Mouse (Mus musculus): ENCODE data around the gene C2cd4c. TPM values are rescaled to one million over a fixed set of nuclear protein-coding genes. Genes with fewer than 3 reads are reported as not detected.

C2cd4c gene
- not detected in 2 replicates for polyA plus RNA-seq (2016; fragmentation: Nextera tagmentation; extraction: Ambion mirVana)

DNA sequence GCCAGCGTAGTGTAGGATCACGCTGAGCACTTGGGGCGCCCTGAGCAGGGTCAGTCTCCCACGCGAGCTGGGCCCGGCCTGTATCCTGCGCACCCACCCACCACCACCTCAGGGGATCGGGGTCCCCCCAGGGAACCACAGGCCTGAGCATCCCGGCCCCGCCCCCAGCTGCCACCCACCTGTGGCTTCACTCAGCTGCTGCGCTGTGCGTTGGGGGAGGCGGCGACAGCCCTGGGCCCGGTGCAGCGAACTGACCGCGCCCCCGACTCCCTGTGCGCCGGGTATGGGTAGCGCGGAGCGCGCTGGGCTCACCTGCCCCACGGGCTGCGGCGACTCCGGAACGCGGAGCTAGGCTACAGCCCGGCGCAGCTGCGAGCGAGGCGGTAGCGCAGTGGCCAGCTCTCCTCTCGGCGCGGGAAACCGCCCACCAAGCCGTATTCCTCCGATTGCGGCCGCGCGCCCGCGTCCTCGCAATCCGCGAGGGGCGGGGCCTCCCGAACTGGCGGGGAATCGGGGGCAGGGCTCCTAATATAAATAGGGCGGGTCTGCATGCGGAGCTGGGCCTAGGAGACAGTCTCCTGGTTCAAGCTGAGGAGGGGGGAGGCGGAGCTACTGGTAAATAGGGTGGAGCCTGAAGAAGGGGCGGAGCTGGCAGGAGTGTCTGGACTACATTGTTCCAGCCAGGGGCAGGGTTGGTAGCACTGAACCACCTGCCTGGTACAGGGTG is at the start of gene C2cd4c:
Gene C2cd4c (minus strand): TSS at position 448 of the 727 bp plus-strand sequence.
- Histone ChIP-seq H3K36me3 (no peaks in the 10 kb centered on the region), H3K4me2 (peak within 1 kb of the TSS; percentile 87), H3K9me3 (replicated peaks) (no peaks in the 10 kb centered on the region), H3K4me1 (peaks cover 20% of the 10 kb centered on the region), H3K9ac (peak within 1 kb of the TSS; percentile 60), H3K27me3 (replicated peaks) (peaks cover 61% of the 10 kb centered on the region), H3K4me3 (peak within 1 kb of the TSS; percentile 59), H3K27ac (no peak within 1 kb of the TSS)
- WGBS (ENCODE audit: insufficient replicate concordance), result 1% methylated on average over 60 of the region's 60 CpGs
- peak; percentile 75 for ATAC-seq

DNA sequence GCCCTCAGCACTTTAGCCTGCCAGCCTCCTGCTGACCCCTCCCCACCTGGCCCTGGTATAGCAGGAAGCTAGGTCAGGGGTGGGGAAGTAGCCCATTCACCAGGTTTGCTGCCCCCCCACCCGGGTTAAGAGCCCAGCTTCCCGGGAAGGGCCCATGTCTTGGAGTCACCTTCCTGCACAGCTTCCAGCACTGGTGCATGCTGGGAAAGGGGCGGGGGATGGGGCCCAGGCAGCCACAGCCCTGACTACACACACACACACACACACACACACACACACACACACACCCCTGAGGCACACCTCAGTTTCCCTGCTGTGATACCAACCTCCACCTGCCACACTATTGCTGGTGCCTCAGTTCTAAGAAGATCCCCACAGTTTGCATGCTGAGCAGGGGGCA is 48.0 kb upstream of the C2cd4c start:
- 43% methylated on average over 3 of the region's 3 CpGs for whole genome bisulfite sequencing (ENCODE audit: insufficient replicate concordance)
- ATAC-seq, result no peak
- Histone ChIP-seq H3K27me3 (replicated peaks) (0 out of 2 replicates have a peak, but pooled peaks cover 8% of the 10 kb centered on the region), H3K4me1 (peaks cover 10% of the 10 kb centered on the region; the same call in 1 of the 2 replicates), H3K27ac (no peak overlapping the region), H3K4me3 (no peak overlapping the region), H3K4me2 (no peak overlapping the region), H3K36me3 (no peaks in the 10 kb centered on the region), H3K9ac (no peak overlapping the region), H3K9me3 (replicated peaks) (no peaks in the 10 kb centered on the region)

DNA sequence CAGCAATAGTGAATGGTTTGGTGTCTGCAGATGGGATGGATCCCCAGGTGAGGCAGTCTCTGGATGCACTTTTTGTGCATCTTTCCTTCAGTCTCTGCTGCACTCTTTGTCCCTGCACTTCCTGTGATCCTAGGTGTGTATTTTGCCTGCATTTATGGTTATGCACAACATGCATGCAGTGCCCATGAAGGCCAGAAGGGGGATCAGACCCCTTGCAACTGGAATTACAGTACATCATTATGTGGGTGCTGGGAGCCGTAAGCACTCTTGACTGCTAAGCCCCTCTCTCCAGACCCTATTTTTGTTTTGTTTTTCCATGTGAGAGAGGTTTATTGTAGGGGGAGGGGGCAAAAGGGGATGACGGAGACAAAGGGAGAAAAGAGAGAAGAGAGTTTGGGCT is 46.5 kb upstream of the C2cd4c start:
- no peak for ATAC-seq
- WGBS (ENCODE audit: insufficient replicate concordance), result 67% methylated on average over 2 of the region's 2 CpGs

GRCm38 (mm10) chr10:79658829-79659228 is 45.0 kb upstream of the C2cd4c start:
- ATAC-seq, result no peak

More for the DNA sequence above, 46.5 kb upstream of the C2cd4c start:
- Histone ChIP-seq H3K4me1 (peaks cover 10% of the 10 kb centered on the region; the same call in 1 of the 2 replicates), H3K9ac (no peak overlapping the region), H3K4me2 (no peak overlapping the region), H3K36me3 (no peaks in the 10 kb centered on the region), H3K27me3 (replicated peaks) (0 out of 2 replicates have a peak, but pooled peaks cover 11% of the 10 kb centered on the region), H3K9me3 (replicated peaks) (no peaks in the 10 kb centered on the region), H3K27ac (no peak overlapping the region), H3K4me3 (no peak overlapping the region)

GRCm38 (mm10) chr10:79654946-79655395 is 41.1 kb upstream of the C2cd4c start:
- 40% methylated on average over 1 of the region's 1 CpGs for WGBS (ENCODE audit: insufficient replicate concordance)
- ATAC-seq, result no peak
- Histone ChIP-seq H3K27me3 (replicated peaks) (peaks cover 16% of the 10 kb centered on the region; the same call in 1 of the 2 replicates), H3K36me3 (no peaks in the 10 kb centered on the region), H3K9me3 (replicated peaks) (no peaks in the 10 kb centered on the region), H3K9ac (no peak overlapping the region), H3K4me3 (no peak overlapping the region), H3K27ac (no peak overlapping the region), H3K4me1 (no peaks in the 10 kb centered on the region), H3K4me2 (no peak overlapping the region)

More at GRCm38 (mm10) chr10:79658829-79659228, 45.0 kb upstream of the C2cd4c start:
- Histone ChIP-seq H3K27ac (no peak overlapping the region), H3K27me3 (replicated peaks) (peaks cover 12% of the 10 kb centered on the region; the same call in 1 of the 2 replicates), H3K36me3 (no peaks in the 10 kb centered on the region), H3K4me3 (no peak overlapping the region), H3K4me2 (no peak overlapping the region), H3K9me3 (replicated peaks) (no peaks in the 10 kb centered on the region), H3K4me1 (peaks cover 10% of the 10 kb centered on the region; the same call in 1 of the 2 replicates), H3K9ac (no peak overlapping the region)
- 19% methylated on average over 4 of the region's 4 CpGs for WGBS (ENCODE audit: insufficient replicate concordance)

GRCm38 (mm10) chr10:79652789-79653188 is 39.0 kb upstream of the C2cd4c start:
- 67% methylated on average over 7 of the region's 7 CpGs for WGBS (ENCODE audit: insufficient replicate concordance)
- no peak for ATAC-seq
- Histone ChIP-seq H3K36me3 (no peaks in the 10 kb centered on the region), H3K4me3 (no peak overlapping the region), H3K4me2 (no peak overlapping the region), H3K9me3 (replicated peaks) (no peaks in the 10 kb centered on the region), H3K4me1 (no peaks in the 10 kb centered on the region), H3K27me3 (replicated peaks) (peaks cover 16% of the 10 kb centered on the region; the same call in 1 of the 2 replicates), H3K27ac (no peak overlapping the region), H3K9ac (no peak overlapping the region)

GRCm38 (mm10) chr10:79649070-79649751 is 35.4 kb upstream of the C2cd4c start:
- peak; percentile 36; the same call in 1 of the 2 replicates for ATAC-seq
- H3K27ac ChIP-seq, result no peak overlapping the region
- no peak overlapping the region for H3K4me3 ChIP-seq
- H3K4me1 ChIP-seq, result no peaks in the 10 kb centered on the region
- WGBS (ENCODE audit: insufficient replicate concordance), result 23% methylated on average over 7 of the region's 7 CpGs
- peaks cover 9% of the 10 kb centered on the region; the same call in 1 of the 2 replicates for H3K27me3 ChIP-seq (replicated peaks)
- no peak overlapping the region for H3K9ac ChIP-seq
- no peak overlapping the region for H3K4me2 ChIP-seq
- no peaks in the 10 kb centered on the region for H3K9me3 ChIP-seq (replicated peaks)
- H3K36me3 ChIP-seq, result no peaks in the 10 kb centered on the region

DNA sequence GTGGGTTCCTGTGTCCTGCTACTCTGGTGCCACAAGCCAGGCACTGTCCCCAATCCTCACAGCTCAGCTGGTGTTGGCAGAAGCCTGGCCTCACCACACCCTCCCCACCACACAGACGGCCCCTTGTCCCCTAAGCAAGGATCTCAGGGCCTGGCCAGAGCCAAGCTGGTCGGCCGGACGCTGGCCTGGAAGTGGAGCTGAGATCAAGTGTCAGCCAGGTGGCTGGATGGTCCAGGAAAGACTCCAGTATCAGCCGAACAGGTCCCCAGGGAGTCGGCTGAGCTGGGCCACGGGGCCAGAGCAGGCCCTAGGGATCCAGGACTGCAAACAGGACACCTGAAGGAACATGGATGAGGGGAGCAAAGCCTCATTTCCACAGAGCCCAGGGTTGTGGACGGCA is 31.9 kb upstream of the C2cd4c start, which contains the start of gene Odf3l2:
Gene Odf3l2 (minus strand): TSS at position 28 of the 400 bp plus-strand sequence.
- no peak within 1 kb of the TSS for H3K9ac ChIP-seq
- no peaks in the 10 kb centered on the region for H3K36me3 ChIP-seq
- H3K4me2 ChIP-seq, result no peak within 1 kb of the TSS
- no peak for ATAC-seq
- no peak within 1 kb of the TSS for H3K27ac ChIP-seq
- H3K4me3 ChIP-seq, result no peak within 1 kb of the TSS
- H3K9me3 ChIP-seq (replicated peaks), result no peaks in the 10 kb centered on the region
- H3K4me1 ChIP-seq, result no peaks in the 10 kb centered on the region
- 0 out of 2 replicates have a peak, but pooled peaks cover 5% of the 10 kb centered on the region for H3K27me3 ChIP-seq (replicated peaks)
- 68% methylated on average over 8 of the region's 8 CpGs for WGBS (ENCODE audit: insufficient replicate concordance)

DNA sequence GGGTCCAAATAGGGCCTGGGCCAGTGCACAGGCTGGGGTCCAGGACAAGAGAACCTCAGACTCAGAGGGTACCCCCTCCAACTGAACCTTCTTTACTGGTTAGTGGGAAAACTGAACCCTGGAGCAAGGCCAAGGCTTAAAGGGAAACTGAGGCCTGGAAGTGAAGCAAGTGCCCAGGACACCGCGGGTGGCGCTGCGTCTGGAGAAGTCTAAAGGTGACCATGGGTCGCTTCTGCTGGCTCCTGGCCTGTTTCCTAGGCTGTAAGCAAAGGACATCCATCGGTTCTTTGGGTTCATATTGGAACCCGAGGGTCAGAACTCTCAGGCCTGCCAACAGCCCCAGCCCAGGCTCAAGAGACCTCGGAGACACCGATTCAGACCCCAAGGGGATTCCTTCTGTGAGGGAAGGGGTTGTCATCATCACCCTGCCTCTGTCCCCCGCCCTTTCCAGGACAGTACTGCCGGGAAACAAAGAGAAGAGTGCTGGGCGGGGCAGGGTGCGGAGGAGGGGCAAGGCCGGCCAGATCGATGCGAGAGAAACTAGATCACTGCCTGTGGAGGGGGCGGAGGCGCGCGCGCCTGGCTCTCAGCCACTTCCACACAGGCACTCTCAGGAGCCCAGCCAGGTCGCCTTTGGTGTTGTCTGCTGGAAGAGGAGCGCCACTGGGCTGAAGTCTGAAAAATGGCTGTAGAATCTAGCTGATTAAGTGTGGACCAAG is 24.8 kb upstream of the C2cd4c start:
- no peaks in the 10 kb centered on the region for H3K4me1 ChIP-seq
- WGBS (ENCODE audit: insufficient replicate concordance), result 4% methylated on average over 23 of the region's 23 CpGs
- no peaks in the 10 kb centered on the region for H3K36me3 ChIP-seq
- no peak for ATAC-seq
- peak overlapping the region; percentile 27 for H3K4me2 ChIP-seq
- H3K27ac ChIP-seq, result no peak overlapping the region
- H3K9ac ChIP-seq, result no peak overlapping the region
- peaks cover 64% of the 10 kb centered on the region for H3K27me3 ChIP-seq (replicated peaks)
- H3K9me3 ChIP-seq (replicated peaks), result no peaks in the 10 kb centered on the region
- no peak overlapping the region for H3K4me3 ChIP-seq

DNA sequence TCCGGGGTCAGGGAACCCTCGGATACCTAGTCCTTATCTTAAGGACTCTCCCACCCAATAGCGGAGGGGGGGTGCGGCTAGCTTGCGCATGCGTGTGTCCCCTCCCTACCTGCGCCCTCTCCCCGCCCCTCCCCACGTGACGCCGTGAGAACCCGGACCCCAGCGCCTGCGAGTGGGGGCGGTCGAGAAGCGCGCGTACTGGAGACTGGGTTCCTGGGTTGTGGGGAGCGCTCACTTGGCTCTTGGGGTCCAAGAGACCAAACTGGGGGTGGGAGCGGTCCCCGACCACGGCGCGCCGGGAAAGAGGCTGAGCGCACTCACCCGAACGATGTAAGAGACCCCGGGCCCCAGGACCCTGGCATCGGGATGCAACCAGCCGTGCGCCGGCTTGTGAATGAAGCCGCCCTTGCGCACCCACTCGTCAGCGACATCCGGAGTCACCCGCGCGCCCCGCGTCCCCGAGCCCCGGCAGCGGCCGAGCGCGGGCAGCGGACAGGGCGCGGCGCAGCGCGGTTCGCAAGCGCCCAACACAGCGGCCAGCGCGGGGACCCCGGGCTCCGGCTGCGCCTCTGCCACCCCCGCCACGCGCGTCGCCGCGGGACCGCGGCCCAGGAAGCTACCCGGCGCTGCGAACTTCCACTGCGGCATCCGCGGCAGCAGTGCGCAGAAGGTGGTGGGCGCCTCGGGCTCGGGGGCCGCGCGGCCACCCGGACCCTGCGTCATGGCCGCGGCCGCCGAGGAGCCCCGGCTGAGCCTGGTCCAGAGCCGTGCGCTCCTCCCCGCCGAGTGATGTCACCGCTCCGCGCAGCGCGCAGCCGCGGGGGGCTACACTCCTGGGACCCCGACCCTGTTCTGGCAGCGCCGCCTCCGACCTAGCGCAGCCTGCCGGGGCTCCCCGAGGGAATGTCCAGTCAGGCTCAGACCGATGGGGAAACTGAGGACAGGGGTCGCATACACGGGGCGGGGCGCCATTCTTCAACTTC is 23.6 kb upstream of the C2cd4c start, which contains the start of gene Shc2:
Gene Shc2 (minus strand): TSS at position 791 of the 983 bp plus-strand sequence.
- H3K9me3 ChIP-seq (replicated peaks), result no peaks in the 10 kb centered on the region
- no peak for ATAC-seq
- H3K27ac ChIP-seq, result no peak within 1 kb of the TSS
- H3K4me2 ChIP-seq, result peak within 1 kb of the TSS; percentile 70
- under 1% methylated on average over 115 of the region's 116 CpGs for WGBS (ENCODE audit: insufficient replicate concordance)
- H3K4me1 ChIP-seq, result no peaks in the 10 kb centered on the region
- H3K4me3 ChIP-seq, result peak within 1 kb of the TSS; percentile 50
- H3K27me3 ChIP-seq (replicated peaks), result peaks cover 64% of the 10 kb centered on the region
- no peaks in the 10 kb centered on the region for H3K36me3 ChIP-seq
- no peak within 1 kb of the TSS; the same call in 1 of the 2 replicates for H3K9ac ChIP-seq
